Mouse (Mus musculus) liver, embryonic 15.5 days (tissue): ENCODE data around the gene Cela3a. TPM values are rescaled to one million over a fixed set of nuclear protein-coding genes. Genes with fewer than 3 reads are reported as not detected.

Experiments used
- ATAC-seq: fragments of 200-750 bp; cut with Nextera tagmentation; 2 replicates; pipeline ENCODE4 v1.8.0; 2017; ENCODE audit warnings: moderate number of reproducible peaks, mild to moderate bottlenecking, moderate library complexity; ENCODE audit not compliant: insufficient read depth
- H3K27ac ChIP-seq: fragments of 300-500 bp; sonication (generic); replicated peaks from 2 replicates; pipeline ENCODE4 v1.5.1; 2015; ENCODE audit warnings: mild to moderate bottlenecking, inconsistent platforms
- H3K27me3 ChIP-seq: fragments of 300-500 bp; sonication (generic); 2 replicates; pipeline ENCODE4 v1.6.1; 2015; ENCODE audit warnings: mild to moderate bottlenecking, inconsistent platforms
- H3K36me3 ChIP-seq: fragments of 300-500 bp; sonication (generic); replicated peaks from 2 replicates; pipeline ENCODE4 v1.6.1; 2015; ENCODE audit warnings: moderate library complexity, mild to moderate bottlenecking, inconsistent platforms
- H3K4me1 ChIP-seq: fragments of 300-500 bp; sonication (generic); replicated peaks from 2 replicates; pipeline ENCODE4 v1.6.1; 2015; ENCODE audit warnings: inconsistent platforms
- H3K4me2 ChIP-seq: fragments of 300-500 bp; sonication (generic); 2 replicates; pipeline ENCODE4 v1.6.1; 2015; ENCODE audit warnings: moderate library complexity, mild to moderate bottlenecking, inconsistent platforms
- H3K4me3 ChIP-seq: fragments of 300-500 bp; sonication (generic); replicated peaks from 2 replicates; pipeline ENCODE4 v1.5.1; 2015; ENCODE audit warnings: mild to moderate bottlenecking, inconsistent platforms
- H3K9ac ChIP-seq: fragments of 300-500 bp; sonication (generic); 2 replicates; pipeline ENCODE4 v1.6.1; 2015; ENCODE audit warnings: moderate library complexity, mild to moderate bottlenecking, inconsistent platforms
- H3K9me3 ChIP-seq: fragments of 300-500 bp; sonication (generic); replicated peaks from 2 replicates; pipeline ENCODE4 v1.6.1; 2016; ENCODE audit warnings: inconsistent platforms
- WGBS: fragments of 180-500 bp; shearing (Covaris S2); methylation state at CpG from one replicate; pipeline ENCODE4 v1.1.7; 2015; ENCODE audit warnings: mixed read lengths; ENCODE audit not compliant: insufficient replicate concordance; 5-methylcytosine and 5-hydroxymethylcytosine counted together
- polyA plus RNA-seq: library from polyadenylated mRNA; unstranded; fragments of >200 nt; fragmentation: Nextera tagmentation; extraction: Ambion mirVana; gene quantifications from 2 replicates; pipeline ENCODE4 v1.2.1, GENCODE M21; 2015

Cela3a gene
- polyA plus RNA-seq, result not detected in 2 replicates

GRCm38 (mm10) chr4:137409691-137410090 is at the start of gene Cela3a:
TSS of gene Cela3a (minus strand) at chr4:137409791.
- Histone ChIP-seq H3K9ac (no peak within 1 kb of the TSS), H3K4me1 (no peaks in the 10 kb centered on the region), H3K4me3 (no peak within 1 kb of the TSS), H3K36me3 (no peaks in the 10 kb centered on the region), H3K4me2 (no peak within 1 kb of the TSS), H3K9me3 (no peaks in the 10 kb centered on the region), H3K27ac (no peak within 1 kb of the TSS), H3K27me3 (no peaks in the 10 kb centered on the region)
- ATAC-seq, result no peak
- WGBS, result 63% methylated on average over 5 of the region's 5 CpGs

- Histone ChIP-seq H3K36me3 (no peaks in the 10 kb centered on the region), H3K9ac (no peak overlapping the region), H3K4me2 (no peak overlapping the region), H3K9me3 (no peaks in the 10 kb centered on the region), H3K4me1 (peaks cover 15% of the 10 kb centered on the region), H3K4me3 (no peak overlapping the region), H3K27me3 (no peaks in the 10 kb centered on the region), H3K27ac (no peak overlapping the region)
- no peak for ATAC-seq
- WGBS, result 24% methylated on average over 5 of the region's 5 CpGs
Observed at GRCm38 (mm10) chr4:137458861-137459260, 49.3 kb upstream of the Cela3a start.

DNA sequence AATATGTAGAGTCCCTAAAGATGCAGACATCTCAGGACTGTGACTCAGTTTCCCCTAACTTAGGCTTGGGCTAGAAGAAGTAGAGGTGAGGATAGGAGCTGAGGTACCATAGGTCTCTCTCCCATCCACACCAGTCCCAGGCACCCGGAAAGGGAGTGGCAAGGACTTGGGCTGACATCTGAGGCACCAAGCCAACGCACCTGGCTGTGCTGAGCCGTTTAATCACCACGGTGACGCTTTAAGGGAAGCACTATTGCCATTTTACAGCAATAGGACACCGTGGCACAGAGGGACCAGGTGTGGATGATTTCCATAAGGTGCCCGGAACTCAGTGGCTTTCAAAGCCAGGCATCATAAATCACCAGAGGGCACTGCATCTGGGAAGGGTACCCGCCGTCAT is 48.7 kb upstream of the Cela3a start:
- Histone ChIP-seq H3K9me3 (no peaks in the 10 kb centered on the region), H3K4me2 (no peak overlapping the region), H3K27me3 (no peaks in the 10 kb centered on the region), H3K4me3 (no peak overlapping the region), H3K36me3 (no peaks in the 10 kb centered on the region), H3K9ac (no peak overlapping the region), H3K27ac (no peak overlapping the region), H3K4me1 (peaks cover 20% of the 10 kb centered on the region)
- WGBS, result 68% methylated on average over 9 of the region's 9 CpGs
- ATAC-seq, result no peak

GRCm38 (mm10) chr4:137457292-137457691 is 47.7 kb upstream of the Cela3a start:
- no peaks in the 10 kb centered on the region for H3K36me3 ChIP-seq
- no peak overlapping the region; the same call in 1 of the 2 replicates for H3K4me2 ChIP-seq
- no peak overlapping the region for H3K9ac ChIP-seq
- no peaks in the 10 kb centered on the region for H3K27me3 ChIP-seq
- H3K27ac ChIP-seq, result no peak overlapping the region
- peaks cover 20% of the 10 kb centered on the region for H3K4me1 ChIP-seq
- WGBS, result 16% methylated on average over 4 of the region's 4 CpGs
- no peak overlapping the region for H3K4me3 ChIP-seq
- H3K9me3 ChIP-seq, result no peaks in the 10 kb centered on the region
- ATAC-seq, result peak; percentile 58

DNA sequence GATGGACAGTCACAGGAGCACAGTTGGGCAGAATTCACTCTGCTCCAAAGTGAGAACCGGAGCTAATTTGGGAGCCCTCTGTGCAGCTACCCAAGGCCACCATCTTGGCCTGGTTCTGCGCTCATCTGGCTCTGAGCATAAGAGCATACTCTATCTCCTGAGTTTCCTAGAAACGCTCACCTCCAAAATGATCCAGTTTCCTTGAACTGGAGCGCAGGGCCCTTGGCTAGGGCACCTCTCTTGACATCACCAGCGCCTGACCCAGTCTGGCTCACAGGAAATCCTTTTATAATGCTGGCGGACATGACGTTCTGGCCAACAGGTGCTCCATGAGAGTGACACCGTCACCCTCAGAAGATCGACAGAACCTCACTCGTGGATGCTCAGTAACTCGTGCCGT is 47.0 kb upstream of the Cela3a start:
- no peak overlapping the region for H3K27ac ChIP-seq
- no peak for ATAC-seq
- no peak overlapping the region for H3K4me3 ChIP-seq
- no peak overlapping the region for H3K4me2 ChIP-seq
- peaks cover 20% of the 10 kb centered on the region for H3K4me1 ChIP-seq
- no peaks in the 10 kb centered on the region for H3K36me3 ChIP-seq
- no peaks in the 10 kb centered on the region for H3K27me3 ChIP-seq
- no peak overlapping the region for H3K9ac ChIP-seq
- no peaks in the 10 kb centered on the region for H3K9me3 ChIP-seq
- WGBS, result 75% methylated on average over 12 of the region's 12 CpGs

- Histone ChIP-seq H3K27ac (no peak overlapping the region), H3K27me3 (no peaks in the 10 kb centered on the region), H3K4me2 (no peak overlapping the region), H3K4me3 (no peak overlapping the region), H3K9me3 (no peaks in the 10 kb centered on the region), H3K36me3 (no peaks in the 10 kb centered on the region), H3K9ac (no peak overlapping the region), H3K4me1 (peaks cover 31% of the 10 kb centered on the region)
- no peak for ATAC-seq
- WGBS, result 75% methylated on average over 14 of the region's 14 CpGs
Observed at GRCm38 (mm10) chr4:137454582-137454981, 45.0 kb upstream of the Cela3a start.

DNA sequence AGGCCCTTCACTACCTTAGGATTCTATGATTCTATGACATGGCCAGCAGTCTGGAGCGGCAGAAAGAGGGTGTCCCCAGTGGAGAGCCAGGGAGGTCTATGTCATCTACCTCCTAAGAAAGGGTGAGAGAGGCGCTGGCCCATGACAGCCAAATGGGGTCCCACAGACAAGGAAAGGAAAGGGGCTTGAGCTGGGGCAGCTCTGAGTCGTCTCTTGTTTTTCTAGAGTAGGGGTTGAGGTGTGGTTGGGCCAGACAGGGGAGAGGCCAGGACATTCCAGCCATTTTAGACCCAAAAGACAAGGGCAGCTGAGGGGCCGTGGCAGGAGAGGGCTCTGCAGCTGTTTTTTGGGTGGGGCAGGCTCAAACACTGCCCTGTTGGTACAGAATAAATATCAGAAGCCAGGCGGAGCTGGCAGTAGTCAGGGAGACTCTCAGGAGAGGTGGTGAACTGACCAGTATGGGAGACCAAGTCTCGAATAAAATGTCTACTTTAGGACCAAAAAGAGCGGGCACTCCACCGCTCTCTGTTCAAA is 43.7 kb upstream of the Cela3a start, which contains the start of gene 1700013G24Rik:
TSS of gene 1700013G24Rik (plus strand) at position 51 of the 534 bp plus-strand sequence.
- WGBS, result 76% methylated on average over 8 of the region's 8 CpGs
- no peaks in the 10 kb centered on the region for H3K9me3 ChIP-seq

DNA sequence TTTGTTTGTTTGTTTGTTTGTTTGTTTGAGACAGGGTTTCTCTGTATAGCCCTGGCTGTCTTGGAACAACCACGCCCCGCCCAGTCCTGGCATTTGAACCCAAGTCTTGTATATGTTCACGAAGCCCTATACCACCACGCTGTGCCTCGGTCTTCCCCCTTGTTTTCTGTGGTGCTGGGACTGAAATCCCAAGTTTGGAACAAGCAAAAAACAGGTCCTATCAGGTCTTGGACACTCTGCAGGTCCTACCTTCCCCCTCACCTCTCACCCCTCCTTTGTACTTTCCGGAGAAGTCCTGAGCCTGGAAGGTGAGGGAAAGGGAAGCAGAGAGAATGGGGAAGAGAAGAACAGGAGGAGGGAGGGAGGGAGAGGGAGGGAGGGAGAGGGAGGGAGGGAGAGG is 42.6 kb upstream of the Cela3a start:
- Histone ChIP-seq H3K27ac (no peak overlapping the region), H3K4me2 (no peak overlapping the region), H3K4me1 (peaks cover 51% of the 10 kb centered on the region), H3K4me3 (no peak overlapping the region), H3K9ac (no peak overlapping the region), H3K9me3 (no peaks in the 10 kb centered on the region), H3K27me3 (no peaks in the 10 kb centered on the region), H3K36me3 (no peaks in the 10 kb centered on the region)
- ATAC-seq, result no peak
- WGBS, result 86% methylated on average over 6 of the region's 6 CpGs

More for the DNA sequence above, 43.7 kb upstream of the Cela3a start, which contains the start of gene 1700013G24Rik:
- Histone ChIP-seq H3K4me2 (no peak within 1 kb of the TSS), H3K36me3 (no peaks in the 10 kb centered on the region), H3K4me1 (peaks cover 43% of the 10 kb centered on the region), H3K9ac (no peak within 1 kb of the TSS), H3K27me3 (no peaks in the 10 kb centered on the region), H3K27ac (no peak within 1 kb of the TSS), H3K4me3 (no peak within 1 kb of the TSS)
- ATAC-seq, result no peak

DNA sequence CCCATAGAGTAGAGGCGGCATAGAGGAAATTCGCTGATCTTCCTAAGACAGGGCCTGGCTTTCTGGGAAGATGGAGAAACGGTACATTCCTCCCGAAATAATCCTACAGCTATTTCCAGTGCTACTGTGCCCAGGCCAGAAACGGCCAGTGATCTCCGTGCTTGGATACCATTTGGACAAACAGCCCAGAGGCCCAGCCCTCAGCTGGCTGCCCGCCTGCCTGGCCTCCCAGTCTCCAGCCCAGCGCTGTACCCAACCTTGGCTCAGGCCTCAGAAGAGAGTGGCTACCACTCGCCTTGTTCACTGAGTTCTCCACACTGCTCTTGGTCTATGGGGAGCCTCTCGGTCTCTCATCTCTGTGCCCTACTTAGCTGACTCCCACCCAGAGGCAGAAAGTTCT is 40.1 kb upstream of the Cela3a start:
- H3K4me3 ChIP-seq, result no peak overlapping the region
- H3K9ac ChIP-seq, result no peak overlapping the region
- no peaks in the 10 kb centered on the region for H3K9me3 ChIP-seq
- no peak for ATAC-seq
- H3K4me1 ChIP-seq, result peaks cover 55% of the 10 kb centered on the region
- H3K27ac ChIP-seq, result no peak overlapping the region
- H3K27me3 ChIP-seq, result no peaks in the 10 kb centered on the region
- WGBS, result 75% methylated on average over 10 of the region's 10 CpGs
- H3K4me2 ChIP-seq, result no peak overlapping the region
- H3K36me3 ChIP-seq, result no peaks in the 10 kb centered on the region

GRCm38 (mm10) chr4:137449132-137449531 is 39.5 kb upstream of the Cela3a start:
- ATAC-seq, result no peak
- Histone ChIP-seq H3K9ac (no peak overlapping the region), H3K9me3 (no peaks in the 10 kb centered on the region), H3K27ac (0 out of 2 replicates have a peak overlapping the region, but pooled peaks have one; percentile 38), H3K4me1 (peaks cover 56% of the 10 kb centered on the region), H3K36me3 (no peaks in the 10 kb centered on the region), H3K27me3 (no peaks in the 10 kb centered on the region), H3K4me2 (no peak overlapping the region), H3K4me3 (no peak overlapping the region)
- WGBS, result 58% methylated on average over 2 of the region's 2 CpGs

GRCm38 (mm10) chr4:137448641-137449040 is 39.0 kb upstream of the Cela3a start:
- Histone ChIP-seq H3K27ac (0 out of 2 replicates have a peak overlapping the region, but pooled peaks have one; percentile 38), H3K4me2 (no peak overlapping the region), H3K4me3 (no peak overlapping the region), H3K9me3 (no peaks in the 10 kb centered on the region), H3K27me3 (no peaks in the 10 kb centered on the region), H3K4me1 (peaks cover 57% of the 10 kb centered on the region), H3K9ac (0 out of 2 replicates have a peak overlapping the region, but pooled peaks have one; percentile 0), H3K36me3 (no peaks in the 10 kb centered on the region)
- WGBS, result 26% methylated on average over 2 of the region's 2 CpGs
- ATAC-seq, result no peak

DNA sequence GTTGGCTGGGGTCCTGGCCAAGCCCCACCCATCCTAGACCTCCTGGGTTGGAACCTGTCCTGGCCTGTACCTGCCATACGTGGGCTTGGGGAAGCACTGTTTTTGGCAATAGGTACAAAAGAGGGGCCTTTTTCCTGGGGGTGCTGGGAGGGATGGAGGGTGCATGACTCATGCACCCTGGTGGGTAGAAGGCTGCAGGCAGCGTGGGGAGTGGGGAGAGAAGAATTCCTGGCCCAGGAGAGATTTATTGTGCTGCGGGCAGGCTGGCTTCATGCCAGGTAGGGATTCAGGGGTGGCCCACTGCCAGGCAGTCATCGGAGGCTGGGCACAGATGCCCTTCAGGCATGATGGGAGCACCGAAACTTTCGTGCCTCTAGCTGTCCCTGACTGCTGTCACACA is 38.6 kb upstream of the Cela3a start:
- H3K36me3 ChIP-seq, result no peaks in the 10 kb centered on the region
- 0 out of 2 replicates have a peak overlapping the region, but pooled peaks have one; percentile 0 for H3K9ac ChIP-seq
- WGBS, result 60% methylated on average over 6 of the region's 6 CpGs
- peaks cover 54% of the 10 kb centered on the region for H3K4me1 ChIP-seq
- H3K27me3 ChIP-seq, result no peaks in the 10 kb centered on the region
- H3K9me3 ChIP-seq, result no peaks in the 10 kb centered on the region
- peak overlapping the region; percentile 74; the same call in 1 of the 2 replicates for H3K27ac ChIP-seq
- no peak for ATAC-seq
- H3K4me3 ChIP-seq, result no peak overlapping the region
- H3K4me2 ChIP-seq, result no peak overlapping the region
